Mouse (Mus musculus) adrenal gland, postnatal 4 days (tissue): ENCODE data around the gene Grik2. TPM values are rescaled to one million over a fixed set of nuclear protein-coding genes. Genes with fewer than 3 reads are reported as not detected.

Experiments
- DNase-seq, 2 experiments: peaks; one replicate each; pipeline ENCODE4 v3.0.0; 2021 to 2022; ENCODE audit warnings: low spot score in 2 of 2, mixed read lengths in 2 of 2
- long read RNA-seq, 2 experiments: library from polyadenylated mRNA; stranded (forward); transcript quantifications; one replicate each; pipeline ENCODE4 v2.0.0; 2021
- total RNA-seq, 2 experiments: library from RNA; stranded (reverse); gene quantifications; 2 replicates each; pipeline ENCODE4 v1.2.3; 2021

Gene Grik2
- 1 to 10 TPM; 4.9 to 6.0 TPM for total RNA-seq
- long read RNA-seq, experiment 1, partial matches to known transcripts, result 0 of 1 reads
- long read RNA-seq, experiment 1, other reads (novel, unspliced or antisense), result 1 of 1 reads
- long read RNA-seq, experiment 2, result 0 reads

- DNase-seq, result peak; percentile 5 to 16
Observed at GRCm38 (mm10) chr10:49788381-49788906, at the start of gene Grik2. TSS of gene Grik2 (minus strand) at chr10:49788766.

DNA sequence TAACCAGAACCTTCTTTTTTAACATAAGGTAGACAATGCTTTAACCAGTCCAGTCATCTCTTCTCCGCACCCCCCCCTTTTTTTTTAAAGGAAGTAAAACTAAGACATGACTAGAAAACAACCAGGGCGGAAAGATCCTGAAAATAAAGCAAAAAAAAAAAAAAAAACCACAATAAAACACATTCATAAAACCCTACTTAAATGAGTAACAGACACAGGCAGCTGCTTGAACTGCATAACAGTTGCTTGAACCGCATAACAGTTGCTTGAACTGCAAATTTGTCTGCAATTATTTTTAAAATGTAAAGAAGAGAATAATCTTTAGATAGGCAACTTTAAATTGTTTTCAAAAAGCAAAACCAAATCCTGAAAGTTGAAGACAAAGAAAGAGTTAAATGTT lies 45.8 kb upstream of the Grik2 start:
- DNase-seq, result no peak

DNA sequence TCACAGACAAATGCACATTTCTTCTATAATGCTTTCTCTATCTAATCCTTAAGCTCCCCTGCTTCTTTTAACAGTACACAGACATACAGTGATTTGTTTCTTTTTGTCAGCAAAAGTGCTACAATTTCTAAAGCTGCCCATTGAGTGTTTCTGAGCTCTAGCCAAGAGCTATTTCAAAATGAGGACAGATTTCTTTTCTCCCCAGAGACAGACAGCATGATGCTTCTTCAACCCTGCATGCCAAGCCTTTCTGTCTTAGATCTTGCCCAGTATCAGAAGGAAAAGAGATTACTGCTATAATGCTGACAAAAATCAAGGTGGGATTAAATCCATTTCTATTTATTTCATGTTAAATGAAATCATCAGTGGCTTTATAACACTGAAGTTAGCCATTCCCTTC lies 18.7 kb upstream of the Grik2 start:
- no peak for DNase-seq

DNA sequence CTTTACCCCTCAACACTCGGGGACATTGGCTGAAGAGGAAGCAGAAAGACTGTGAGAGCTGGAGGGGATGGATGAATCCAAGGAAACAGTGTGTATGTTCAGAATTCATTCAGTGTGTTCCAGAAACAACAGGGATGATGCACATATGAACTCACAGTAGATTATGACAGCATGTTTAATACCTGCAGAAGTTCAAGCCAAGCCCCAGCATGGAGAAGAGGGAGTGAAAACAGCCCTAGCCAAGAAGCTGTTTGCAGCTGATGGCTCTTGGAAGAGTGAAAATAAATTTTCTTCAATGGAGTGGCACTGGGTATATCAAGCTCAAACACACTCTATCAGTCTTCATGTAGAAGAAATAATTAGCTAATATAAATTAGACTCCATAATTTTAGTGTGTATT lies 12.4 kb upstream of the Grik2 start:
- no peak for DNase-seq

- no peak for DNase-seq
Observed at GRCm38 (mm10) chr10:49794129-49794528, 5.6 kb upstream of the Grik2 start.

DNA sequence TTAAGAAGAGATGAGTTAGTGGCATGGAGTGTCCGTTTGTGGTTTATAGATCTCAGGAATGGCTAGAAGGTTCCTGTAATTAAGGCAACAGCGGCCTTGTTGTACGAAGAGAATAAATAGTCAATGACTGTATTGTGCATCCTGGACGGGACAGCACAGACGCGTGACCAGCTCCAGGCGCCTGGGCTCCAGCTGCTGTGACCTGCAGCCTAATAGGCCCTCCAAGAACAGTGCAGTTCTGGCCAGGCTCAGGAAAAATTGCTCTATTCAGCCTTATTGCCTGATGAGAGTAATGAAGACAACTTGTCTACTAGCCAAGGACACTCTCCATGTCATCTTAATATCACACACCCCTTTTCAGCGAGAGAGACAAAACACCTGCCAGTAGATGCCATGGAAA lies 1.8 kb upstream of the Grik2 start:
- no peak for DNase-seq

DNA sequence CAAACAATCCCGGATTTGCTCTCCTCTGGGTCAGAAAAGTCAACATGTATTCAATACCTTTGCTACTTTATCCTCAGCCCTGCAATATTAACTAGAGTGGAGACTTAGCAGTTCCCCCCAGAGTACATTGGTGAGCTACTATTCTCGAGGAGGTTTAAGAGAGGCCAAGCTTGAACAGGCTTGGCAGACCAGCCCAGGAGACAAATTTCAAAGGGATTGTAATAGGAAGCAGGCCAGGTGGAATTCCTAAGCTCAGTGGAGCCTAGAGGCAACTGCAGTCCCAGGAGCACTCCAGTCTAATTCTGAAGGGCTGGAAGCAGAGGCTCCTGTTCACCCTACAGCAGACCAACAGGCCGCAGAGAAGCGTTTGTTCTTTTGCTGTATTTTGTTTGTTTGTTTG lies 1.1 kb upstream of the Grik2 start:
- DNase-seq, result no peak

GRCm38 (mm10) chr10:49788914-49789313 lies 348 bp upstream of the Grik2 start:
- DNase-seq, result no peak

GRCm38 (mm10) chr10:49786630-49787029 lies 1.9 kb downstream of the Grik2 start:
- DNase-seq, result no peak

GRCm38 (mm10) chr10:49785477-49785876 lies 3.1 kb downstream of the Grik2 start:
- DNase-seq, result no peak

- DNase-seq, result no peak
Observed at GRCm38 (mm10) chr10:49784831-49785230, 3.7 kb downstream of the Grik2 start.

DNA sequence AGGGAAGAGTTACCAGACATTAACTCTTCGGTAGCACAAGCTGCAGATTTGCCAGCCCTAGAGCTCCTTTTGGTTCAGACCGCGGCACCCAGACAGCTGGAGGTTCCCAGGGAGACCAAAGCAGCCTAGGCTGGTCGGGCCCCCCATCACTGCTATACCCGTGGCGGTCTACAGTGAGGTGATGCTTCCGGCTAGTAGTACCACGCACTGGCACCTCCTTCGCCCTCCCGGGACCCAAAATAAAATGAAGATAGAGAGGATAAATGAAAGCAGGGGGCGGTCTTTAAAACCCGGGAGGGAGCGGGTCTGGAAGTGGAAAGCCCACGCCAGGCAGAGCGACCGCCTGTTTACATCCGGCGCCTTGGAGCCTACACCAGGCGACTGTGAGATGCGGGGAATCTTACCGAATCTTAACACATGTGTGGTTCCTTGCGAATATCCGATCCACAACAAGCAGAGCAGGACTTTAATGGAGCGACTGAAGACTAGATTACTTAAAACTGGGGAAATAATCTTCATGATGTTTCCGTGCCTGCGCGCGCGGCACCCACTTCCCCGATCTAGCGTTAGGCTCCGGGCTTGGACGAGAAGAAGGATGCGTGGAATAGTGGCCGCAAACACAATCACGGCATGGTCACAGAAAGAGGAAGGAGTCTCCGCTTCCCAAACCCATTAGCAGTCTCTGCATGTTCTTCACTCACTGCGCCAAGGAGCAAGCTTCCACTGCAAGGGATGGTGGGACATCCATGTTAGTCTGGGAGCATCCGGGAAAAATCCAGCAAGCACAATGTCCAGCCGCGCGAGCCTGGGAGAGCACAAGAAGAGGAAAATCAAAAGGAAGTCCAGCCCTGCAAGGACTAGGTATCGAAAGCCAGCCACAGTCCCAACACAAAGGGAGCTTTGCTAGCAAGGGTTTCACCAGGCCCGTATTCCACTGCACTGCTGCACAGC lies 5.5 kb downstream of the Grik2 start:
- no peak for DNase-seq

DNA sequence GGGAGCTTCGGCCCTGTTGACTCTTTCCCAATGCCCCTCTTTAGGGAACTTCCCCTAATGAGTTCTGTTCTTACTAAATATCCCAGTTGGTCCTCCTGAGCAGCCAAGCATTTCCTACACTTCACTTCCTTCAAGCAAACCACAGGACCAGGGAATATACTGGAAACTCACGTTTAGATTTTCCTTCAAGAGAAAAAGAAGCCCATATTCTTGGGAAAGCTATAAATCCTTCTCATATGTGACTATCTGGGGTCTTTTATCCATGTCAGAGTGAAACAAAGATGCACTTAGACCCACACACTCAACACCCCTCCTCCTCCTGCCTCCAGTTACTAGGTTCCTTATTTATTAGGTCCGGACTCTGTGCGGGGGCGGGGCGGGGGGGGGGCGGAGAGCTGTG lies 6.5 kb downstream of the Grik2 start:
- no peak for DNase-seq

DNA sequence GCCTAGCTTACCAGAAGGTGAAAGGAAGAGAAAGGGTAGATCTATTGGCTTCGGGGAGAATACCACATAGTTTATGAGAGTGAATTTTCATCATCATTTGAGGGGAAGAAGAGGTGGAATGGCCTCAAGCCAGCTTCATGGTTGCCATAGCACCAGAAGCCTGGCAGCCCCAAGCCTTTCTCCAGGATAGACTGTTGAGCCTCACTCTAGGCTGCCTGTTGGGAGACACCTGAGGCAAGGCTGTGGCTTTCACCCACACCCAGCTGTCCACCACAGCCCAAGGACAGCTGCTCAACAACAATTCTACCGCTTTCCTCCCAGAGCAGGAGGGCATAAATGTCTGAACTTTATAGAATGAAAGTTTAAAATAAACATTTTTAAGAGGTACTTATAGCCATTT lies 8.1 kb downstream of the Grik2 start:
- no peak for DNase-seq

DNA sequence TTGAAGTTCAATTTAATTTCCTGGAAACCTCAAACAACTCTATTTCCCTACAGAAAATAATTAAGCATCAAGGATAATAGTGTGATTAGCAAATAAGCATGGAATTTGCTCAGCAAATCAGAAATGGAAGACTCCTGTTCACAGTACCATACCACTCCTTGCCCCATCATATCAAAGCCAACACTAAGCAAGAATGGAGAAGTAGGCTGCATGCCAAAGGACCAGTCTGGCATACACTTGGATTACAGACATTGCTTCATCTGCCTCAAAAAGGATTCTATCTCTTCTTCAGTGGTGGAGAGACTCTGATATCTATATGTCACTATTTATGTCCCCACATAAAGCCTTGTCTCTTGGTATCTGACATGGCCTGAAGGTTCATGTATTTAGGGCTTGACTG lies 19.7 kb downstream of the Grik2 start:
- DNase-seq, result no peak

GRCm38 (mm10) chr10:49767556-49767955 lies 21.0 kb downstream of the Grik2 start:
- no peak for DNase-seq

DNA sequence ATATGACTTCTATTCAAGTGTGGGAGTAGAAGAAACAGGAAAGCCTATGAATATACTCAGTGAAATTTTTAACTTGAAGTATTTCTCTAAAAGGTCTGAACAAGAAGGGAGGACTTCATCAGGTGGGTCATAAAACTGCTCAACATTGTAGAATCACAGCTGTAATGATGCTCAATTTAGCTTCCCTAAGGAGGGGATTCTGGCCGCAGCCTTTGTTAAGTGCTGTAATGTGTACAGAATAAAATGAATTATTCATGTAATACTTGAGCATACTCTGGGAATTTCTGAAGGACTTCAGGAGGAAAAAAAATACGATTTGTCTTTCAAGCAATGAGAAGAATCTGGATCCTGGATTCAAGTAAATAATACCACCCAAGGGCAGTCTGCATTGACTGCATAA lies 26.0 kb downstream of the Grik2 start:
- no peak for DNase-seq

DNA sequence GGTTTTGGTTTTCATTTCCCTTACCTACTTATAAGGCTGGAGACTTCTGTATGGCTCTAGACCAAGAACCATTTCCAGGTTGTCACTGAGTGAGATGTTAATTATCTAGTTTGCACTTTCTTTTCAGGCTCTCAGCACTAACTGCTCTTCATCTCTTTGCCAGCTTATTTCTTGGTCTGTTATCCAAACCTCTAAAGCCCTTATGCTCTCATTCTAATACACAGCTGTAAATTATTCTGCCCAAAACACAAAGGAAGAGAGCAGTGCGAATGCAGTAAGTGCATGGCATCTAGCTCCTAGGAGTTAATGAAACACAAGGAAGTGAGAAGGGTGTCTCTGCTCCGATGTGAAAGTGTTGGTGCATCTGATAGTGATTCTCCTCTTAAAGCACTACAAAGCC lies 36.8 kb downstream of the Grik2 start:
- DNase-seq, result no peak

GRCm38 (mm10) chr10:49731841-49732240 lies 56.7 kb downstream of the Grik2 start:
- DNase-seq, result no peak

- DNase-seq, result no peak
Observed at GRCm38 (mm10) chr10:49723706-49724105, 64.9 kb downstream of the Grik2 start.

DNA sequence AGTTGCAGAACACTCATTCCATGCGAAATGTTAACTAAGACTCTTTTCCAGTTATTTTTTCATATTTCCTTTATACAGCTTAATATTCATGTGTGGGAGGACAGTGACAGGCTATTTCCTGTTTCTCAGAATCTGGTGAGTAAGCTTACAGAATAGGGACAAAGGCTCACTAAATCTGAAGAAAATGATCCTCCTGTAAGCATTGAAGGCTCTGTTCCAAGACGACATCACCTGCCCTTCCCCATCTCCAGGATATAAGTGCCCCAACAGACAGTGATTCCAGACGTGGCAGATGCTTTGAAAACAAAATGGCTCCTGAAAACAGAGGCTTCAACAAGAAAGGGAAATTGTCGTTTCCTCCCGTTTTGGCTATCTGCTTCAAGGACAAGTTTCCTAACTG lies 71.7 kb downstream of the Grik2 start:
- DNase-seq, result no peak

GRCm38 (mm10) chr10:49709748-49710147 lies 78.8 kb downstream of the Grik2 start:
- DNase-seq, result no peak

- DNase-seq, result no peak
Observed at GRCm38 (mm10) chr10:49704446-49704845, 84.1 kb downstream of the Grik2 start.
